Mouse (Mus musculus) fibroblast of lung, adult 2 months (primary cell): Measurements from ENCODE around the gene Nos1ap.

Source experiments
- DNase-seq: peaks from one replicate; pipeline ENCODE4 v3.0.0-alpha.2; 2011; ENCODE audit warnings: low read depth

Nos1ap gene

GRCm38 (mm10) chr1:170588353-170588752 lies 1.3 kb downstream of the Nos1ap start:
- DNase-seq: no peak

- DNase-seq: no peak
Measured at GRCm38 (mm10) chr1:170586715-170587114, 2.9 kb downstream of the Nos1ap start.

GRCm38 (mm10) chr1:170583925-170584324 lies 5.7 kb downstream of the Nos1ap start:
- no peak for DNase-seq

GRCm38 (mm10) chr1:170582341-170582740 lies 7.3 kb downstream of the Nos1ap start:
- DNase-seq: no peak

- no peak for DNase-seq
Measured at GRCm38 (mm10) chr1:170580485-170581110, 9.1 kb downstream of the Nos1ap start.

- DNase-seq: no peak
Measured at GRCm38 (mm10) chr1:170579476-170579875, 10.2 kb downstream of the Nos1ap start.

GRCm38 (mm10) chr1:170579063-170579462 lies 10.6 kb downstream of the Nos1ap start:
- DNase-seq: no peak

- no peak for DNase-seq
Measured at GRCm38 (mm10) chr1:170576728-170577065, 13.0 kb downstream of the Nos1ap start.

- DNase-seq: no peak
Measured at GRCm38 (mm10) chr1:170576012-170576727, 13.5 kb downstream of the Nos1ap start.

- DNase-seq: no peak
Measured at GRCm38 (mm10) chr1:170573117-170573516, 16.5 kb downstream of the Nos1ap start.

GRCm38 (mm10) chr1:170566969-170567368 lies 22.7 kb downstream of the Nos1ap start:
- no peak for DNase-seq

GRCm38 (mm10) chr1:170566538-170566937 lies 23.1 kb downstream of the Nos1ap start:
- DNase-seq: no peak

- no peak for DNase-seq
Measured at GRCm38 (mm10) chr1:170564926-170565325, 24.7 kb downstream of the Nos1ap start.

GRCm38 (mm10) chr1:170562431-170562830 lies 27.2 kb downstream of the Nos1ap start:
- DNase-seq: no peak

GRCm38 (mm10) chr1:170560768-170561167 lies 28.9 kb downstream of the Nos1ap start:
- DNase-seq: no peak

GRCm38 (mm10) chr1:170557962-170558361 lies 31.7 kb downstream of the Nos1ap start:
- DNase-seq: no peak

- no peak for DNase-seq
Measured at GRCm38 (mm10) chr1:170556696-170557095, 33.0 kb downstream of the Nos1ap start.

GRCm38 (mm10) chr1:170554939-170555293 lies 34.7 kb downstream of the Nos1ap start:
- no peak for DNase-seq

GRCm38 (mm10) chr1:170554235-170554938 lies 35.3 kb downstream of the Nos1ap start:
- no peak for DNase-seq

GRCm38 (mm10) chr1:170550649-170551440 lies 38.8 kb downstream of the Nos1ap start:
- DNase-seq: no peak

- DNase-seq: no peak
Measured at GRCm38 (mm10) chr1:170549059-170549458, 40.6 kb downstream of the Nos1ap start.

- DNase-seq: no peak
Measured at GRCm38 (mm10) chr1:170548192-170548795, 41.4 kb downstream of the Nos1ap start.
